Mouse (Mus musculus): Measurements from ENCODE around the gene Tmem95. TPM values are rescaled to one million over a fixed set of nuclear protein-coding genes. Genes with fewer than 3 reads are reported as not detected.

Gene Tmem95
- polyA plus RNA-seq, 1 experiment from 2014 or later, result not detected

GRCm38 (mm10) chr11:69914372-69914764 is 36.5 kb upstream of the Tmem95 start:
- Histone ChIP-seq H3K4me3 (ENCODE audit: control insufficient read depth in 1 of 2, insufficient read depth in 1 of 2, low read depth in 1 of 2, low read length in 2 of 2) (peak overlapping the region; percentile 82 to 89), H3K4me1 (ENCODE audit: control insufficient read depth in 2 of 2, insufficient read depth in 2 of 2, low read length in 2 of 2) (peaks cover 17 to 27% of the 10 kb centered on the region in 2 experiments), H3K27me3 (ENCODE audit: control insufficient read depth, insufficient read depth, low read length) (no peaks in the 10 kb centered on the region), H3K4me2 (ENCODE audit: low read length) (peak overlapping the region; percentile 95), H3K9me3 (ENCODE audit: control insufficient read depth, low read length) (no peaks in the 10 kb centered on the region), H3K36me3 (ENCODE audit: control insufficient read depth, insufficient read depth, low read length) (peaks cover 88% of the 10 kb centered on the region), H3K9ac (ENCODE audit: low read length) (peak overlapping the region; percentile 87), H3K27ac (replicated peaks in 1 of 2; ENCODE audit: control insufficient read depth in 1 of 2, insufficient read depth in 1 of 2, low read depth in 2 of 2, low read length in 2 of 2) (peak overlapping the region; percentile 55 to 88)
- WGBS, result 1% methylated on average over 17 of the region's 17 CpGs
- ATAC-seq (ENCODE audit: insufficient number of reproducible peaks, insufficient read depth, low FRiP score, low read depth), result no peak

GRCm38 (mm10) chr11:69913554-69914371 is 35.9 kb upstream of the Tmem95 start, which contains the start of gene Gps2:
Gps2 (plus strand) TSS chr11:69913888.
- H3K4me1 ChIP-seq (ENCODE audit: control insufficient read depth in 2 of 2, insufficient read depth in 2 of 2, low read length in 2 of 2), result peaks cover 13 to 21% of the 10 kb centered on the region in 2 experiments
- H3K9ac ChIP-seq (ENCODE audit: low read length), result peak within 1 kb of the TSS; percentile 87
- WGBS, result 2% methylated on average over 61 of the region's 61 CpGs
- peak within 1 kb of the TSS; percentile 95 for H3K4me2 ChIP-seq (ENCODE audit: low read length)
- H3K36me3 ChIP-seq (ENCODE audit: control insufficient read depth, insufficient read depth, low read length), result peaks cover 88% of the 10 kb centered on the region
- no peaks in the 10 kb centered on the region for H3K27me3 ChIP-seq (ENCODE audit: control insufficient read depth, insufficient read depth, low read length)
- H3K27ac ChIP-seq (replicated peaks in 1 of 2; ENCODE audit: control insufficient read depth in 1 of 2, insufficient read depth in 1 of 2, low read depth in 2 of 2, low read length in 2 of 2), result peak within 1 kb of the TSS; percentile 55 to 88
- no peaks in the 10 kb centered on the region for H3K9me3 ChIP-seq (ENCODE audit: control insufficient read depth, low read length)
- peak within 1 kb of the TSS; percentile 82 to 89 for H3K4me3 ChIP-seq (ENCODE audit: control insufficient read depth in 1 of 2, insufficient read depth in 1 of 2, low read depth in 1 of 2, low read length in 2 of 2)
- peak; percentile 84 for ATAC-seq (ENCODE audit: insufficient number of reproducible peaks, insufficient read depth, low FRiP score, low read depth)

- no peak for ATAC-seq (ENCODE audit: insufficient number of reproducible peaks, insufficient read depth, low FRiP score, low read depth)
- Histone ChIP-seq H3K36me3 (ENCODE audit: control insufficient read depth, insufficient read depth, low read length) (peaks cover 88% of the 10 kb centered on the region), H3K27me3 (ENCODE audit: control insufficient read depth, insufficient read depth, low read length) (no peaks in the 10 kb centered on the region), H3K4me2 (ENCODE audit: low read length) (peak overlapping the region; percentile 95), H3K9ac (ENCODE audit: low read length) (peak overlapping the region; percentile 87), H3K4me1 (ENCODE audit: control insufficient read depth in 2 of 2, insufficient read depth in 2 of 2, low read length in 2 of 2) (peaks cover 13 to 20% of the 10 kb centered on the region in 2 experiments), H3K4me3 (ENCODE audit: control insufficient read depth in 1 of 2, insufficient read depth in 1 of 2, low read depth in 1 of 2, low read length in 2 of 2) (peak overlapping the region; percentile 82 to 89), H3K9me3 (ENCODE audit: control insufficient read depth, low read length) (no peaks in the 10 kb centered on the region), H3K27ac (replicated peaks in 1 of 2; ENCODE audit: control insufficient read depth in 1 of 2, insufficient read depth in 1 of 2, low read depth in 2 of 2, low read length in 2 of 2) (0 out of 4 replicates have a peak overlapping the region, but pooled peaks of 1 of the 2 experiments have one; percentile 88)
- 76% methylated on average over 15 of the region's 15 CpGs for WGBS
Measured at GRCm38 (mm10) chr11:69912716-69913530, 35.1 kb upstream of the Tmem95 start.

GRCm38 (mm10) chr11:69911701-69912100 is 33.9 kb upstream of the Tmem95 start:
- H3K36me3 ChIP-seq (ENCODE audit: control insufficient read depth, insufficient read depth, low read length), result peaks cover 88% of the 10 kb centered on the region
- H3K4me3 ChIP-seq (ENCODE audit: control insufficient read depth in 1 of 2, insufficient read depth in 1 of 2, low read depth in 1 of 2, low read length in 2 of 2), result no peak overlapping the region
- ATAC-seq (ENCODE audit: insufficient number of reproducible peaks, insufficient read depth, low FRiP score, low read depth), result no peak
- H3K27ac ChIP-seq (replicated peaks in 1 of 2; ENCODE audit: control insufficient read depth in 1 of 2, insufficient read depth in 1 of 2, low read depth in 2 of 2, low read length in 2 of 2), result no peak overlapping the region
- H3K9me3 ChIP-seq (ENCODE audit: control insufficient read depth, low read length), result no peaks in the 10 kb centered on the region
- no peak overlapping the region for H3K9ac ChIP-seq (ENCODE audit: low read length)
- 90% methylated on average over 6 of the region's 6 CpGs for WGBS
- peaks cover 13 to 20% of the 10 kb centered on the region in 2 experiments for H3K4me1 ChIP-seq (ENCODE audit: control insufficient read depth in 2 of 2, insufficient read depth in 2 of 2, low read length in 2 of 2)
- no peaks in the 10 kb centered on the region for H3K27me3 ChIP-seq (ENCODE audit: control insufficient read depth, insufficient read depth, low read length)
- H3K4me2 ChIP-seq (ENCODE audit: low read length), result no peak overlapping the region

- no peak overlapping the region for H3K4me2 ChIP-seq (ENCODE audit: low read length)
- H3K4me1 ChIP-seq (ENCODE audit: control insufficient read depth in 2 of 2, insufficient read depth in 2 of 2, low read length in 2 of 2), result peaks cover 11 to 17% of the 10 kb centered on the region in 2 experiments
- no peaks in the 10 kb centered on the region for H3K9me3 ChIP-seq (ENCODE audit: control insufficient read depth, low read length)
- no peak for ATAC-seq (ENCODE audit: insufficient number of reproducible peaks, insufficient read depth, low FRiP score, low read depth)
- peaks cover 88% of the 10 kb centered on the region for H3K36me3 ChIP-seq (ENCODE audit: control insufficient read depth, insufficient read depth, low read length)
- no peak overlapping the region for H3K4me3 ChIP-seq (ENCODE audit: control insufficient read depth in 1 of 2, insufficient read depth in 1 of 2, low read depth in 1 of 2, low read length in 2 of 2)
- H3K27me3 ChIP-seq (ENCODE audit: control insufficient read depth, insufficient read depth, low read length), result no peaks in the 10 kb centered on the region
- no peak overlapping the region for H3K9ac ChIP-seq (ENCODE audit: low read length)
- 87% methylated on average over 17 of the region's 17 CpGs for WGBS
- H3K27ac ChIP-seq (replicated peaks in 1 of 2; ENCODE audit: control insufficient read depth in 1 of 2, insufficient read depth in 1 of 2, low read depth in 2 of 2, low read length in 2 of 2), result no peak overlapping the region
Measured at GRCm38 (mm10) chr11:69910781-69911560, 33.2 kb upstream of the Tmem95 start.

GRCm38 (mm10) chr11:69910177-69910576 is 32.4 kb upstream of the Tmem95 start:
- 95% methylated on average over 8 of the region's 8 CpGs for WGBS
- Histone ChIP-seq H3K36me3 (ENCODE audit: control insufficient read depth, insufficient read depth, low read length) (peaks cover 88% of the 10 kb centered on the region), H3K4me2 (ENCODE audit: low read length) (no peak overlapping the region), H3K4me3 (ENCODE audit: control insufficient read depth in 1 of 2, insufficient read depth in 1 of 2, low read depth in 1 of 2, low read length in 2 of 2) (no peak overlapping the region), H3K27me3 (ENCODE audit: control insufficient read depth, insufficient read depth, low read length) (no peaks in the 10 kb centered on the region), H3K27ac (replicated peaks in 1 of 2; ENCODE audit: control insufficient read depth in 1 of 2, insufficient read depth in 1 of 2, low read depth in 2 of 2, low read length in 2 of 2) (no peak overlapping the region), H3K4me1 (ENCODE audit: control insufficient read depth in 2 of 2, insufficient read depth in 2 of 2, low read length in 2 of 2) (peaks cover 11 to 12% of the 10 kb centered on the region in 2 experiments), H3K9ac (ENCODE audit: low read length) (no peak overlapping the region), H3K9me3 (ENCODE audit: control insufficient read depth, low read length) (no peaks in the 10 kb centered on the region)
- no peak for ATAC-seq (ENCODE audit: insufficient number of reproducible peaks, insufficient read depth, low FRiP score, low read depth)

- 88% methylated on average over 5 of the region's 5 CpGs for WGBS
- no peak overlapping the region for H3K9ac ChIP-seq (ENCODE audit: low read length)
- H3K9me3 ChIP-seq (ENCODE audit: control insufficient read depth, low read length), result no peaks in the 10 kb centered on the region
- no peak for ATAC-seq (ENCODE audit: insufficient number of reproducible peaks, insufficient read depth, low FRiP score, low read depth)
- H3K27ac ChIP-seq (replicated peaks in 1 of 2; ENCODE audit: control insufficient read depth in 1 of 2, insufficient read depth in 1 of 2, low read depth in 2 of 2, low read length in 2 of 2), result no peak overlapping the region
- H3K4me3 ChIP-seq (ENCODE audit: control insufficient read depth in 1 of 2, insufficient read depth in 1 of 2, low read depth in 1 of 2, low read length in 2 of 2), result no peak overlapping the region
- H3K36me3 ChIP-seq (ENCODE audit: control insufficient read depth, insufficient read depth, low read length), result peaks cover 92% of the 10 kb centered on the region
- peaks cover 3 to 5% of the 10 kb centered on the region in 2 experiments; a peak in 3 of 4 replicates for H3K4me1 ChIP-seq (ENCODE audit: control insufficient read depth in 2 of 2, insufficient read depth in 2 of 2, low read length in 2 of 2)
- no peaks in the 10 kb centered on the region for H3K27me3 ChIP-seq (ENCODE audit: control insufficient read depth, insufficient read depth, low read length)
- no peak overlapping the region for H3K4me2 ChIP-seq (ENCODE audit: low read length)
Measured at GRCm38 (mm10) chr11:69909174-69909573, 31.4 kb upstream of the Tmem95 start.

Data from heart, embryonic 14.5 days (tissue).